Mouse (Mus musculus): ENCODE results near the gene Arhgef18.

Gene Arhgef18

GRCm38 (mm10) chr8:3500235-3501090 lies 107.7 kb downstream of the Arhgef18 start, which contains the start of gene Mcoln1:
Gene Mcoln1, plus strand, starts transcription at chr8:3500457.
- peak; percentile 99 for DNase-seq (ENCODE audit: extremely low spot score, low spot score)

- no peak for DNase-seq (ENCODE audit: extremely low spot score, low spot score)
Measured at GRCm38 (mm10) chr8:3502217-3502616, 109.4 kb downstream of the Arhgef18 start.

All from neural tube, embryonic 10.5 days (tissue).